Mouse (Mus musculus): ENCODE results near the gene Ttc30a2.

- no peak for TF ChIP-seq CTCF (IDR thresholded peaks at IDR 0.05; ENCODE audit: low read depth, low read length)
- TF ChIP-seq POLR2A (IDR thresholded peaks at IDR 0.05; ENCODE audit: borderline replicate concordance, low read depth, low read length), result no peak
These were observed 19.8 kb upstream of the Ttc30a2 start for GRCm38 (mm10) chr2:75997726-75998125.

All from bone marrow macrophage, adult 2 months (primary cell).